Mouse (Mus musculus) yolk sac, embryonic 10.5 days (tissue): ENCODE measurements around the gene Inpp4a.

Experiments
- DNase-seq: peaks from one replicate; pipeline ENCODE4 v3.0.0-alpha.2; 2017; ENCODE audit warnings: low spot score

The Inpp4a gene

DNA sequence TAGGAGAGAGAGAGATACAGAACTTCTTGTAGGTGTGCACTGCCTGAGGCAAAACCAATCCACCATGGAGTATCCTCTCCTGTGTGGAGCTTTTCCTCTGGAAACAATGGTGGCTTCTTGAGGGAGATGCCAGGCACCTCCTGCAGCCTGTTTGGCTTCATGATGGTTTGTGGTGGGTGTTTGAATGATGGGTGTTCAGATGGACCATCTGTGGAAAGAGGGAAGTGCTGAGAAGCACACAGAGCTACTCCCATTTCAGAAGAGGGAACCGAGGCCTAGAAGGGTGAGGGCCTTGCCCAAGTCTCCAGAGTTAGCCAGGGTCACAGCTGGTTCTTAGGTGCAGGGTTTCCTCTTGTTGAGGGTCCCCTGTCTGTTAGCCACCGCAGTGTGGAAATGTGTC, 23.0 kb downstream of the Inpp4a start:
- no peak for DNase-seq

GRCm38 (mm10) chr1:37323208-37323607, 23.5 kb downstream of the Inpp4a start:
- no peak for DNase-seq

- no peak for DNase-seq
Measured at GRCm38 (mm10) chr1:37324569-37324968, 24.9 kb downstream of the Inpp4a start.

DNA sequence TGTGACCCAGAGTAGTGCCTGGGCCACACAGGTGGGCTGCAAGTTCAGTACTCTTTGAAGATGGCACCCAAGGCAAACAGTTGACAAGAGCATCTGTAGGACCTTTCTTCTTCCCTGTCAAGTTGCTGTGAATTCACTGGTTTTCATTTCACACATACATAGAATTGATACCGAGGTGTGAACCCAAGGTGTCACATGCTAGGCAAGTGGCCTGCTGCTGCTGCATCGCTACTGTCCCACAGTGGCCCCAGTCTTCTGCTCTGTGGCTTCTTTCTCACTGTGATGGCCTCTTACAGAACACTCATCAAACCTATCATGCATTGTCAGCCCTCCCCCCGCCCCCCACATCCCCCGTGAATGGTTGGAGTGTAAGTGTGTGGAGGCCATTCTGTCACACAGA, 27.6 kb downstream of the Inpp4a start:
- no peak for DNase-seq

GRCm38 (mm10) chr1:37329132-37329531, 29.5 kb downstream of the Inpp4a start:
- no peak for DNase-seq

GRCm38 (mm10) chr1:37329831-37330230, 30.2 kb downstream of the Inpp4a start:
- no peak for DNase-seq

- no peak for DNase-seq
Measured at GRCm38 (mm10) chr1:37332756-37333155, 33.1 kb downstream of the Inpp4a start.

DNA sequence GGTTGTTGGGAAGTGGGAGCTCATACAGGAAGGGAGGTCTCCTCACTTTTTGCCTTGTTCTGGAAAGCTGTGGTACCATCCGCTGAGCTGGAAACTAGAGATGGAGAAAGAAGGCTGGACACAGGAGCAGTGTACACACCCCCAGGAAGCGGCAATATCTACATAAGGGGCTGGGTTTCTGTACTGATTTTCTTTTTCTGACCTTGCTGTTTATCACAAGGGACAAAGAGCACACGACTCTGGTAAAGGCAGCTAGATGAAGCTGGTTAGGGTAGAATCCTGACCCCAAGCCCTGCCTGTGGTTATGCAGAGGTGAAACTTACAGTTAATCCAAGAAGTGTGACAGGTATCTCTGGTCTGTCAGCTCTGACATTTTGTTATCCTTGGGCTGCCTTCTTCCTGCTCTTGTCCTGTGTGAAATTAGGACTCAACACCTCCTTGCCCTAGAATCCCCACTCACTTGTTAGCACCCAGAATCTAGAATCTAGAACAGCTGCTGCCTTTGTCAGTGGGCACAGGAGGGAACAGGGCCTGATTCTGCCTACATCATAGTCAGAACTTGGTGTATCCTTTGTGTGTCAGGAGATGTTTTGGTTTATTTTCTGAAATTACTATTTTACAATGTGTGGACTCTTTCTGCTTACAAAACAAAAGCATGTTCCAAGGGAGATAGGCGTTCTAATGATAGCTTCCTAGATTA, 34.2 kb downstream of the Inpp4a start:
- no peak for DNase-seq

DNA sequence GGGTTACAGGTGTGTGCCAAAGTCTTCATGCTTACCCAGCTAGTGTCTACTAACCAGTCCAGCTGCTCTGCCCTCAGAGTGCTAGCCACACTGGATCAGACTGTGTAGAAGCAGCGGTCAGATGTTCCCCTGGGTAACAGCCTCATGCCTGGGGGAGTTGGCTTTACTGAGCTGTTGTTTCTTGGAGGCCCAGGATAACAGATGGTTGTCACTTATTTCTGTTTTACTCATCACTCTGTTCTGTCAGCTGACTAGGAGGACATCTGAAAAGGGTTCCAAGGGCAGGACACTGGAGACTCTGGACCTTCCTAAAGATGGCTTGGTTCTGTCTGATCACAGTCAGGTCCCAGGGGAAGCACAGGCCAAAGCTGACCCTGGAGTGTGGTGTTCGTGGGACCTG, 36.4 kb downstream of the Inpp4a start:
- DNase-seq, result no peak

DNA sequence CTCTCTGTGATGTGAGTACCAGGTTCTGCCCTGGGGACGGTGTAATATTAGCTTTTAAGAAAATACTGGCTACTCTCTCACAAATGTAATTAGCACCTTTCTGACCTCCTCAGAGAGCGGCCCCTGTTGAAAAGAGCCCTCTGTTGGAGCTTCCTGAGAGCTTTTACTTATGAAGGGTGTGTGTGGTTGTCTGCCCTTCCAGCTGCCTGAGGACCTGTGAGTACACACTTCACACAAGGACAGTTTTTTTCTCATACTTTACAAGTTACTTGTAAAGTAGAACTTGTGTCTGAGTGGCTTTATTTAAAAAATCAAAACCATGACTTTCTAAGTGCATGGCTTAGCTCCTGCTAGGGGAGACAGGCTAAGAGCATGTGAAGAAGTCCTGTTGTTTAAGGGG, 37.1 kb downstream of the Inpp4a start:
- DNase-seq, result no peak

DNA sequence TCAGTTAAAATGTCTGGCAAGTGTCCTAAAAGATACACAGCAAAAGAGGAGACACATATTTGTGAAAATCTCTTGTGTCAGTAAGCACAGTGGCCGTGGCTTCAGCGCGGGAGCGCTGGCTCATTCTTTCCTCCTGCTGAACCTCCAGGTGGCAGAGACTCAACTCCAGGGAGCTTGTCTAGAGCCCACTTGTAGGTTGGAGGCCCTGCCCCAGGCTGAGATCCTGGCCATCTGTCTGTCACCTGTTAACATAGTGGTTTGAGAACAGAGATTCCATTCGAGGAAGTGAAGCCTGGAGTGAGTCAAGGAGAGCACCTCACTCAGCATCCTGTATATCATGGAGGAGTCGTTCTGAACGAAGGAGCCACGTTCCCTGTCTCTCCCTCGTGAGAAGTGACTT, 37.6 kb downstream of the Inpp4a start:
- DNase-seq, result no peak

DNA sequence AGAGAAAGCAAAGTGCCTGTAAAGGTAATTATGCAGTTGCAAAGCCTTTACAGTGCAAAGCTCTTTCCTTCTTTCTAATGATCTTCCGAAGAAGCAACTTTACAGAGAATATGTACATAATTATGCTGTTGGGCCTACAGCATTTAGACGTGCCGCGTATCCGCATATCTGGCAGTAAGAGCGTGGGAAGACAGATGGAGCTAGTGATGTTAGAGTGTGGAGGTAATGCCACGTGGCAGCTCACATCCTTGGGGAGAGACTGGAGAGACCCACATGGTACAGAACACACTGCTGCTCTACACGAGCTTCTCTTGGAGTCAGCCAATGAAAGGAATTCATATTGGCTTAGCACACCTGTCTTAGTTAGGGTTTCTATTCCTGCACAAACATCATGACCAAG, 39.5 kb downstream of the Inpp4a start:
- no peak for DNase-seq

DNA sequence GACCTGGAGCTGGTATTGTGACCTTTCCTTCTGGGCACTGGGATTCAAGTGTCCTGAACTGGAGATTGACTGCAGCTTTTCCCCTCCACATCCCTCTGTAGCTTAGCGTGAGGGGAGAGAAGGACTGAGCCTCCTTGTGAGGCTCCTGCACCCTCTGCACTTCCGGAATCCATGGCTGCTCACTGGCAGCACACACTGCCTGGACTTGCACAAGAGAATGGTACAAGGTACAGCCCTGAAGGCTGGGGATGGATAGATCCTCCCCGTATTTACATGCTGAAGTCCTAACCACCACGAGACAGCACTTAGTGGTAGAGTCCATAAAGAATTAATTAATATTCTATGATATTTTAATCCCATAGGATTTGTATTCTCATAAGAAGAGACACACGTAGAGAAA, 41.7 kb downstream of the Inpp4a start:
- DNase-seq, result peak; percentile 48

GRCm38 (mm10) chr1:37341914-37342313, 42.2 kb downstream of the Inpp4a start:
- DNase-seq, result peak; percentile 33

DNA sequence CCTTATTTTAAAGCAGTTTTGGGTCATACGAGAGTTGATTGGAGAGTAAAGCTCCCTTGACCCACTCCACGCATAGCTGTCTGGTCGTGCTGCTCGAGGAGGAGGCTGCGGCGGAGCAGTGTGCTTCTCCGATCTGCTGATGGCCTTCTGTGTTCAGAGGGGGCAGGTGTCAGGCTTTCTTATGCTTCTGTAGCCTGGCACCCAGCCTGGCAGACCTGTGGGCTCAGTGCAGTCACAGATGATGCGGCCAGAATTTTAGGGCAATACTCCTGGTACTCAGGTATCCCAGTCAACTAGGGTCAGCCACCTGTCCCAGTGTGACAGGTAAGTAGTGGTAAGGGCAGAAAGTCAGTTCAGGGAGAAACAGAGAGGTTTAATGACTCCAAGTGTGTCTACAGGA, 42.9 kb downstream of the Inpp4a start:
- DNase-seq, result no peak

DNA sequence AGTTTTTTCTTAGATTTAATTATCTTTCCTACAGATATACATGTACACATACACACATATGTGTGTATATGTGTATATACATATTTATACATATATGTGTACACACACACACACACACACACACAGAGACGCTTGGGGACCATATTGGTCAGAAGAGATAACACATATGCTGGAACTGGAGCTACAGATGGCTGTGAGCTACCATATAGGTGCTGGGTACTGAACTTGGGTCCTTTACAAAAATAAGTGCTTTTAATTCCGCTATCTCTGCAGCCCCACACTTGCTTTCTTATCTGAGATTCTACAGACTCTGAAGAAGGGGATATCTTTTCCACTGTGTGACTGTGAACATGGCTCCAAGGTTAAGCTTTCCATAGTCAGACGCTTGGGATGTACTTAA, 43.6 kb downstream of the Inpp4a start:
- no peak for DNase-seq

GRCm38 (mm10) chr1:37344223-37344916, 44.7 kb downstream of the Inpp4a start:
- DNase-seq, result no peak

DNA sequence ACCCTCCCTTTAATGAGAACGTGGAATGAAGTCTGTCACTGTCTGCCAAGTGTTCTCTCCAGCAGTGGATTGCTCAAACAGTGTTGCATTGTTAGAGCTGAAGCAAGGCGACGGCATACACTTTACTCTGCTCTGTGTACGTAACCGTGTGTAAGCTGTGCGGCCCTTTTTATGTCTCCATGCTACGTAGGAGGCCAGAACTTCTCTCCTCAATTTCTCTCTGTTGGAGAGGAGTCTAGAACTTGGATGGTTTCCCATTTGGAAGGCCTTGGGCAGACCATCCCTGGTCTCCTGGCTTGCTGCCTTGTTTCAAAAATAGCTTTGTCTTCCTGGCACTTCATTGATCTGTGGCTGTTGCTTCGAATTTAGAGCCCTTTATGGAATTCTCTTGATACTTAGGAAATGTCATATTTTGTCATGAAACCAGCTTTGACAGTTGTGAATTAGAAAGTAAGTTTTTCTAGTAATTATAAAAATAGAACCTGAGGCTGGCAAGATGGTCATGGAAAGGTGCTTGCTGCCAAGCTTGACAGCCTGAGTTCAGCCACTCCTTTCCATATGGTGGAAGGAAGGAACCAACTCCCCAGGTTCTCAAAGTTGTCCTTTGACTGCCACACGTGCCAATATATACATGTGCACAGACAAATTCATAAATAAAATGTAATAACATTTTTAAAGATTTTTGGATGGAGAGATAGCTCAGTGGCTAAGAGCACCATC, 47.9 kb downstream of the Inpp4a start:
- DNase-seq, result no peak

GRCm38 (mm10) chr1:37350886-37351651, 51.4 kb downstream of the Inpp4a start:
- no peak for DNase-seq

DNA sequence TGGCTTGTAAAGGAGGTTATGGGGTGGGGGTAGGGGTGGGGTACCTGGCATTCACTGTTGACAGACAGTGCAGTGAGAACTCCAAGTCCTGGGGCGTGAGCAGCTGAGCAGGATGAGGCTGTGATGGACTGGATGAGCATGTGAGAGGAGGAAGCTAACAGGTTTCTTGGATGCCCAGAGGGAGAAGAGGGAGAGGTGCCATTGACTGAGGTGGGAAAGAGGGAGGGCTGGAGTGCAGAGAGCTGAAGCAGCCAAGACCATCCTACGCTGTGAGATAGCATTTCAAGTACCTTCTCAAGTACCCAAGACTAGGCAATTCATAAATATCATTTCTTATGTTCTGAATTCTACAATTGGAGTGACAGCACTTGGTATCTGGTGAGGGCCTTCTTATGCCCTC, 52.3 kb downstream of the Inpp4a start:
- no peak for DNase-seq

DNA sequence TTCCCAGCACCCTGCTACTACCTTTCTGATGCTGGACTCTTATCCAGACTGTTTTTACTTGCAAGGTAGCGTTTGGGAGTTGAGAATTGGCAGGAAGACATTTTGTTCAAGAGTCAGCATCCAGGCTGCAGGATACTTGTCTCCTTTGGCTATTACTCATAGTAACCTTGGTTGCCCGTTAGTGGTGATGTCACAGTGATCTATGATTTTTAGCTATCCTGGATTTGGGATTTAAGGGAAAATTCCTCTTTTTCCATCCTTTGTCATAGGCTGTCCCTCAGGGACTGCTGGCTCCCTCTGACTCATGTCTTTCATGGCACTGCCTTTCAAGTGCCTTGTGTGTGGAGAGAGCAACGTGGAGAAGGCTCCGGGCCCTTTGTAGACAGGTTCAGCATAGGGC, 53.8 kb downstream of the Inpp4a start:
- no peak for DNase-seq

GRCm38 (mm10) chr1:37355492-37355891, 55.8 kb downstream of the Inpp4a start:
- DNase-seq, result no peak

DNA sequence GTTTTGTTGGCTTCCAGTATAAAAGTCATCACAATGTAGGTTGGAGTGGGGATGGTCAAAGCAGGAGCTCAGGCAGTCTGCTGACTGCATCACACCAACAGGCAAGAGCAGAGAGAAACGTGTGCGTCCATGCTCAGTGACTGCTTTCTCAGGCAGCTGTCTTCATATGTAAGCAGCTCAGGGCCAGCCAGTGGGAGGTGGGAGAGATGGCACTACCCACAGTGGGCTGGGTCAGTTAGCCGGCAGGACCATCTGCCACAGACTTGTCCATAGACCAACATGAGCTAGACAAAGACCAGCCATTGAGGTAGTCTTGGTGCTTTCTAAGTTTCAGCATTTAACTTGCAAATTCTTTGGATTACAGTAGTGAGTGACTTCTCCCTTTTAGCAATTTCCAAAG, 56.6 kb downstream of the Inpp4a start:
- DNase-seq, result no peak
